Mouse (Mus musculus) myocyte (in vitro differentiated cells): ENCODE measurements around the gene Schip1. TPM values are rescaled to one million over a fixed set of nuclear protein-coding genes. Genes with fewer than 3 reads are reported as not detected.

Source experiments
- H3K27me3 ChIP-seq: one replicate; pipeline ENCODE4 v1.6.1; 2011; ENCODE audit not compliant: control insufficient read depth, insufficient read depth, insufficient read length
- H3K36me3 ChIP-seq: one replicate; pipeline ENCODE4 v1.6.1; 2011; ENCODE audit not compliant: control insufficient read depth, insufficient read depth
- H3K4me2 ChIP-seq: one replicate; pipeline ENCODE4 v1.6.1; 2011; ENCODE audit warnings: low read depth, control low read depth
- H3K4me3 ChIP-seq: one replicate; pipeline ENCODE4 v1.5.1; 2011; ENCODE audit warnings: mild to moderate bottlenecking, control low read depth, moderate library complexity
- H3K79me2 ChIP-seq: one replicate; pipeline ENCODE4 v1.6.1; 2011; ENCODE audit not compliant: control insufficient read depth, insufficient read depth
- H3ac ChIP-seq: one replicate; pipeline ENCODE4 v1.6.1; 2011; ENCODE audit not compliant: control insufficient read depth, insufficient read length
- CEBPB ChIP-seq: IDR thresholded peaks from 2 replicates; pipeline ENCODE4 v1.6.1; 2011; ENCODE audit warnings: mild to moderate bottlenecking, moderate library complexity; ENCODE audit not compliant: poor library complexity, insufficient read depth, severe bottlenecking
- E2F4 ChIP-seq: IDR thresholded peaks from one replicate; pipeline ENCODE4 v1.6.1; 2011; ENCODE audit warnings: mild to moderate bottlenecking, control low read depth, moderate library complexity; ENCODE audit not compliant: insufficient read depth
- MAX ChIP-seq: IDR thresholded peaks from one replicate; pipeline ENCODE4 v1.6.1; 2011; ENCODE audit warnings: low read depth, mild to moderate bottlenecking, control low read depth
- MYOD1 ChIP-seq, 3 experiments: IDR thresholded peaks; one replicate each; pipeline ENCODE4 v1.6.1; 2011; ENCODE audit warnings: control low read depth in 2 of 3, low read depth in 2 of 3, mild to moderate bottlenecking in 2 of 3, moderate library complexity in 1 of 3; ENCODE audit not compliant: insufficient read length in 2 of 3, control insufficient read depth in 1 of 3
- MYOG ChIP-seq, 3 experiments: IDR thresholded peaks; one replicate each; pipeline ENCODE4 v1.6.1; 2011; ENCODE audit warnings: control low read depth in 2 of 3, low read depth in 2 of 3, mild to moderate bottlenecking in 2 of 3; ENCODE audit not compliant: insufficient read length in 2 of 3, control insufficient read depth in 1 of 3, insufficient read depth in 1 of 3
- POLR2A ChIP-seq: IDR thresholded peaks from one replicate; pipeline ENCODE4 v1.6.1; 2011; ENCODE audit warnings: low read depth, mild to moderate bottlenecking, control low read depth, moderate library complexity; ENCODE audit not compliant: insufficient read length
- POLR2AphosphoS2 ChIP-seq: IDR thresholded peaks from one replicate; pipeline ENCODE4 v1.6.1; 2011; ENCODE audit warnings: low read depth, control low read depth; ENCODE audit not compliant: insufficient read length
- REST ChIP-seq: IDR thresholded peaks from one replicate; pipeline ENCODE4 v1.6.1; 2011; ENCODE audit warnings: mild to moderate bottlenecking, control low read depth, moderate library complexity; ENCODE audit not compliant: insufficient read depth, insufficient read length
- SRF ChIP-seq: IDR thresholded peaks from one replicate; pipeline ENCODE4 v1.6.1; 2011; ENCODE audit warnings: low read depth; ENCODE audit not compliant: control insufficient read depth, insufficient read length
- TCF12 ChIP-seq: IDR thresholded peaks from one replicate; pipeline ENCODE4 v1.6.1; 2011; ENCODE audit warnings: mild to moderate bottlenecking, control low read depth; ENCODE audit not compliant: poor library complexity, insufficient read depth, severe bottlenecking
- TCF3 ChIP-seq: IDR thresholded peaks from one replicate; pipeline ENCODE4 v1.6.1; 2011; ENCODE audit warnings: low read depth, control low read depth; ENCODE audit not compliant: insufficient read length
- USF1 ChIP-seq: IDR thresholded peaks from one replicate; pipeline ENCODE4 v1.6.1; 2011; ENCODE audit warnings: low read depth, mild to moderate bottlenecking, control low read depth, moderate library complexity
- polyA plus RNA-seq: library from polyadenylated mRNA; unstranded; fragments of >200 nt; fragmentation: generic; extraction: Trizol; gene quantifications from one replicate; pipeline ENCODE4 v1.2.1, GENCODE M21; 2012; ENCODE audit warnings: missing spikeins

Schip1 gene
- polyA plus RNA-seq, 1 experiment = 23.3 TPM

DNA sequence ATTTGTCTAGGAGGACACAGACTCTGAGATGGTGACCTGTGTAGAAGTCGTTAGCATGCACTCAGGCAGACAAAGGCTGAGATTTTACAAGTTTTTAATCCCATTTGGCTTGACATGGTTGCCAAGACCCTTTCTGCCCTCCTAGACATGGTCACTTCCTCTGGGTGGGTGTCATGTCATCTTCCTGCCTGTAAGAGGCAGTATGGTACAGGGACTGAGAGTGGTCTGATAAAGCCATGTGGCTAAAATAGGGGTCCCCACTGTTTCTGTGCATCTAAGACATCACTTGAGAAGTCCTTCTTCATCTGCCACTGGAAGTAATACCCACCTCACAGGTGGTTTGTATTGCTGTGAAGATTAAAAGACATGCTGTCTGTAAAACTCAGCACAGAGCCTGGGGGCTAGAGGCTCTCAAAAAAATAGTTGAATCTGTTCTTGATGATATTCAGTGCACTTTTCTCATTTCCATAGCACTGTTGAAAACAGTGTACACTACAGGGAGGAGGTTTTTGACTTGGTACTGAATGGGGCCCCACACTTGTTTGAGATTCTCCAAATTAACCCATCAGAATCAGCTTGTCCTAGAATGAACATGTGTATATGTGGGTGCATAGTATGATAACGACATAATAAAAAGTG lies 5.3 kb upstream of the Schip1 start:
- H3ac ChIP-seq = no peak overlapping the region
- H3K79me2 ChIP-seq = no peaks in the 10 kb centered on the region
- no peaks in the 10 kb centered on the region for H3K27me3 ChIP-seq
- no peak overlapping the region for H3K4me3 ChIP-seq
- H3K4me2 ChIP-seq = no peak overlapping the region
- TF ChIP-seq USF1 (no peak), MYOG (IDR thresholded peaks at IDR 0.05; ENCODE audit: control insufficient read depth in 1 of 3, insufficient read depth in 1 of 3, insufficient read length in 2 of 3, low read depth in 2 of 3) (no peak), REST (no peak), POLR2AphosphoS2 (no peak), POLR2A (no peak), MYOD1 (IDR thresholded peaks at IDR 0.05; ENCODE audit: control insufficient read depth in 1 of 3, insufficient read length in 2 of 3, low read depth in 2 of 3) (no peak), TCF3 (no peak), TCF12 (no peak), SRF (no peak), E2F4 (no peak), MAX (no peak), CEBPB (no peak)
- no peaks in the 10 kb centered on the region for H3K36me3 ChIP-seq

DNA sequence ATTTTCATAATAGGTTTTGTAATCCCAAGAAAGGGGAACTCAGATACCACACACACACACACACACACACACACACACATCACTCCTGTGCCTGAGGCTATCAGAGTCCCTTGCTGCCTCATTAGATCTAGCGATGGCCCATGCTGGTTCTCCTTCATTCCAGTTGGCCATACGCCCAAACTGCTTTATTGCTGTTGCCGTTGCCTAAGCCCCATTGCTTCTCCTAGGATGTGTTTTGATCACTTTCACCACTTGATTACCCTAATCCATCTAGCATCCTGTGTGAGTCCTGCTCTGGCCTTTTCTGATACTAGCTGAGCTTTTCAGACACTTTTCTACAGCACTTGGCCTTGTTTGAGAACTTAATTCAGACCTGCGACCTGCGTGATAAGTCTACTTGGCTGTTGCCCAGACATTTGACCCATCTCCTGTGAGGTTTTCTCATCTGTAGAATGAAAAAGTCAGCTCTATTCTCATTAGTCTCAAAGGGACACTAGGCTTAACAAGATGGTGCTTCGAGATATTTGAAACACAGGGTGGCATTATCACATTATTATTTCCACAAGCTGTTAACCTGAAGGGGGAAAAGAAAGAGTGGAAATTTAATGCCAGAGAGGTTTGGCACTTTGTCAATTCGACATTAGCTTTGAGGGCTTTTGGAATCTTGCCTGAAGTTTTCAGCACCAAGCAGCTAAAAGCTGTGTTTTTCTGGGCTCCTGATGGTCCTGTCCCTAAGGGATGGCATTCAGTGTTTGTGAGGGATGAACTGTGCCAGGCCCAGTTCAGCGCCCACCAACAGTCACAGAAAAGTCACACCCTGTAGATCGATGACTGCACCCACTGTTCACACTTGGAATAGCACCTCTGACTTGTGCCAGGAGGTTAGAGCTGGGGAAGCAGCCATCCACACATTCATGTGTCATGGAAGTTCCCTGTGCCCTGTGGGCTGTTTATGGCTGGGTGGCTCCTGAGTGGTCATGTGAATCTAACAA lies 7.1 kb downstream of the Schip1 start:
- no peaks in the 10 kb centered on the region for H3K27me3 ChIP-seq
- no peak for TF ChIP-seq E2F4
- no peak overlapping the region for H3K4me3 ChIP-seq
- no peak overlapping the region for H3K4me2 ChIP-seq
- H3K79me2 ChIP-seq = no peaks in the 10 kb centered on the region
- no peaks in the 10 kb centered on the region for H3K36me3 ChIP-seq
- H3ac ChIP-seq = no peak overlapping the region

DNA sequence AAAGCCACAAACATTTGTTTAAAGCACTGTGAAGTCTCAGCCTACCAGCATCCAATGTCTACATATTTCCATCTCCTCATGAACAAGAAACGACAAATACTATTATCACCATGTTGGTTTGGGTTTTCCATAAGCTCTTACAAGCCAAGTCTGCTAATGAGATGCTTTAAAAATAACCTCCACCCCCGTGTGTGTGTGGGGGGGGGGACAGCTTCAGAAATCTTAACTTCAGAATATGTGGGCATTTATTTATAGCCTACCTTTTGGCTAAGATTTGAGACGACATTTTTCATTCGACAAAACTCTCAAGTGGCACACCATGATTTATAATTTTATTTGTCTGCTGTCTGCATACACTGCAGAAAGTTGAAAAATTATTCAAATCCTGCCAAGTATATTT lies 12.8 kb downstream of the Schip1 start:
- no peak for TF ChIP-seq MYOD1 (IDR thresholded peaks at IDR 0.05; ENCODE audit: control insufficient read depth in 1 of 3, insufficient read length in 2 of 3, low read depth in 2 of 3)
- no peak for TF ChIP-seq MYOG (IDR thresholded peaks at IDR 0.05; ENCODE audit: control insufficient read depth in 1 of 3, insufficient read depth in 1 of 3, insufficient read length in 2 of 3, low read depth in 2 of 3)
- no peak for TF ChIP-seq POLR2AphosphoS2
- TF ChIP-seq POLR2A = no peak
- no peak for TF ChIP-seq USF1
- Histone ChIP-seq H3K4me3 (no peak overlapping the region), H3K27me3 (no peaks in the 10 kb centered on the region), H3K4me2 (no peak overlapping the region), H3K36me3 (no peaks in the 10 kb centered on the region), H3ac (no peak overlapping the region), H3K79me2 (no peaks in the 10 kb centered on the region)

DNA sequence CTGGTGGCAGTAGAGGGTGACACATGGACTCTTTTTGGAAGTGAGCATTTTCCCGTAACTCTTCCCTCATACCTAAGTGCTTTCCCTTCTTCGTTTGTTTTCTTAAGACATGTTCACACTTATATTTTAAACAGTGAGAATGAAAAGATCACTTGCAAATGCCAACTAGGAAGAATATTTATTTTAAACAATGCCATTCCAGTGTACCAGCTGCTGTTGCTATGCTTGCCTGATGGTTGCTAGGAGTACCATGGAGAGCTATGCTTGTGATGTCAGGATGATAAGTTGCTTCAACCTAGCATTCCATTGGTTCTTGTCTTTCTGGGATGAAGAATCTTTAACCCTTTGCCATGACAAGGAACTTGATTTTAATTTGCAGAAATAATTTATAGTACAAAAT lies 20.4 kb downstream of the Schip1 start:
- Histone ChIP-seq H3K4me3 (no peak overlapping the region), H3K36me3 (no peaks in the 10 kb centered on the region), H3K4me2 (no peak overlapping the region), H3K79me2 (no peaks in the 10 kb centered on the region), H3K27me3 (no peaks in the 10 kb centered on the region), H3ac (no peak overlapping the region)
- TF ChIP-seq CEBPB (no peak), MYOD1 (IDR thresholded peaks at IDR 0.05; ENCODE audit: control insufficient read depth in 1 of 3, insufficient read length in 2 of 3, low read depth in 2 of 3) (no peak), TCF3 (no peak), POLR2AphosphoS2 (no peak), TCF12 (no peak)

GRCm38 (mm10) chr3:68092108-68092507 lies 27.5 kb downstream of the Schip1 start:
- no peak for TF ChIP-seq SRF
- no peak for TF ChIP-seq POLR2A
- no peak for TF ChIP-seq MYOG (IDR thresholded peaks at IDR 0.05; ENCODE audit: control insufficient read depth in 1 of 3, insufficient read depth in 1 of 3, insufficient read length in 2 of 3, low read depth in 2 of 3)
- no peak for TF ChIP-seq MAX
- no peak for TF ChIP-seq USF1
- TF ChIP-seq REST = no peak
- TF ChIP-seq E2F4 = no peak
- no peak for TF ChIP-seq POLR2AphosphoS2
- TF ChIP-seq TCF12 = no peak
- no peak for TF ChIP-seq MYOD1 (IDR thresholded peaks at IDR 0.05; ENCODE audit: control insufficient read depth in 1 of 3, insufficient read length in 2 of 3, low read depth in 2 of 3)
- no peak for TF ChIP-seq TCF3
- no peak for TF ChIP-seq CEBPB
- H3K4me2 ChIP-seq = no peak overlapping the region
- no peak overlapping the region for H3ac ChIP-seq
- H3K36me3 ChIP-seq = no peaks in the 10 kb centered on the region
- H3K79me2 ChIP-seq = no peaks in the 10 kb centered on the region
- no peaks in the 10 kb centered on the region for H3K27me3 ChIP-seq
- no peak overlapping the region for H3K4me3 ChIP-seq
